Mouse (Mus musculus): ENCODE measurements at regions not wholly inside any gene's neighbourhood (a gene's known extent, or its start where the extent isn't known, plus 50 kb on each side); places are given as distances from the start of the nearest gene placed in this dataset.

DNA sequence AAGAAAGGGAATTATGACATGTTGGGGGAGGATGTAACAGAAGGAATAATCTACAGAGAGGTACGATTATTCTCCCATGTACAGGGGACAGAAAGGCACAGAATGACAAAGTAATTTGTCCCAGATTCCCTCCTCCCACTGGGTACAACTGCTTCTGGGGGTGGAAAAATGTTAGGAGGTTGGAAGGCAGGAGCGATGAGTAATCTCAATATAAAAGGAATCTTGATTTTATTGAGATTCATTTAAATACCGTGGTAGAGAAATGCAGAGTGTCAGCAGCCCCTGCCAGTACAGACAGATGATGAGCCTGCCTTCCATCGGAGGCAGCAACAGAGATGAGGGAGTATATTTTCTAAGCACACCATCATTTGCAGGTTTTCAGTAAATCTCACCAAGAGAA lies 107.1 kb upstream of the Dpt start:
- Histone ChIP-seq H3K9me3 (no peaks in the 10 kb centered on the region), H3K27ac (replicated peaks) (no peak overlapping the region), H3K9ac (no peak overlapping the region), H3K27me3 (no peaks in the 10 kb centered on the region), H3K4me2 (no peak overlapping the region), H3K4me1 (replicated peaks) (no peaks in the 10 kb centered on the region), H3K36me3 (no peaks in the 10 kb centered on the region), H3K4me3 (no peak overlapping the region)
- WGBS, result 89% methylated on average over 4 of the region's 4 CpGs
- ATAC-seq (ENCODE audit: low read depth), result no peak

DNA sequence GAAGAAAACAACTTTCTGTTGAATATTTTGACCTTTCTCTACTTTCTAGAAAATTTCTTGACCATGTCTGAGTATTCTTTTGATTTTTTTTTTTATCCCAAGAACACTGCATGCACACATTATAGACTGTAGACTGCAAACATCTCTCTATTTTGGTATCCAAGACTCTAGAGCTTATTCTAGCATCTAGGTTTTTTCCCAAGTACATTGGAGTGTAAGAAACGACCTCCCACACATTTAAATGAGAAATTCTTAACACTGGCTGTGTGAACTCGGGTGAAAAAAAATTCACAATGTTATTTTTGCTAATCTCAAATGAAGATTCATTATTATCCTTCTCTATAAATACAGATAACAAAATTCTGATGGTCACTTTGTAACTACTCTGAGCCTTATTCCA lies 112.0 kb upstream of the Dpt start:
- no peaks in the 10 kb centered on the region for H3K4me1 ChIP-seq (replicated peaks)
- no peak overlapping the region for H3K9ac ChIP-seq
- H3K27ac ChIP-seq (replicated peaks), result no peak overlapping the region
- no peak overlapping the region for H3K4me2 ChIP-seq
- WGBS, result 64% methylated on average over 2 of the region's 2 CpGs
- no peak overlapping the region for H3K4me3 ChIP-seq
- ATAC-seq (ENCODE audit: low read depth), result no peak
- no peaks in the 10 kb centered on the region for H3K36me3 ChIP-seq
- H3K9me3 ChIP-seq, result no peaks in the 10 kb centered on the region
- H3K27me3 ChIP-seq, result no peaks in the 10 kb centered on the region

DNA sequence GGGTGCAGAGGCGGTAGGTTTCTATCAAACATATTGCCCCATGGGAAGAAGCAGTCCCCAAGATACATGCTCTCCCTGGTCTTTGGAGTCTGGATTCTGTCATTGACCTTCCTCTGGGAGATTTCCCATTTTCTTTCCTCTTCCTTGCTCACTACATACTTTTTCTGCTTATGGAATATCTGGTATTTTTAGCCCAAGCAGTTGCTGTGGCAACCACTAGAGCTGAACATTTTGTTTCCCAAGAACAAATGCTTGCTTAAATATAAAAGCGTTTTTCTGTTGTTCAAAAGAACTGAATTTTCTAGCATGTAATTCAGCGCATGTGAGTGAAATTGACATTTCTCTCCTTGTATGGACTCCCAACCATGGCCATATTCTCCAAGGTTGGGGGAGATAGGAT lies 112.7 kb upstream of the Dpt start:
- no peak for ATAC-seq (ENCODE audit: low read depth)
- WGBS, result 93% methylated on average over 3 of the region's 3 CpGs

GRCm38 (mm10) chr1:164682867-164683599 lies 113.4 kb upstream of the Dpt start:
- Histone ChIP-seq H3K27ac (replicated peaks) (no peak overlapping the region), H3K9ac (no peak overlapping the region), H3K36me3 (no peaks in the 10 kb centered on the region), H3K4me2 (no peak overlapping the region), H3K4me1 (replicated peaks) (no peaks in the 10 kb centered on the region), H3K9me3 (no peaks in the 10 kb centered on the region), H3K4me3 (no peak overlapping the region), H3K27me3 (no peaks in the 10 kb centered on the region)
- 86% methylated on average over 5 of the region's 5 CpGs for WGBS
- ATAC-seq (ENCODE audit: low read depth), result no peak

More for the DNA sequence above, 112.7 kb upstream of the Dpt start:
- Histone ChIP-seq H3K4me2 (no peak overlapping the region), H3K4me3 (no peak overlapping the region), H3K9ac (no peak overlapping the region), H3K4me1 (replicated peaks) (no peaks in the 10 kb centered on the region), H3K9me3 (no peaks in the 10 kb centered on the region), H3K36me3 (no peaks in the 10 kb centered on the region), H3K27me3 (no peaks in the 10 kb centered on the region), H3K27ac (replicated peaks) (no peak overlapping the region)

DNA sequence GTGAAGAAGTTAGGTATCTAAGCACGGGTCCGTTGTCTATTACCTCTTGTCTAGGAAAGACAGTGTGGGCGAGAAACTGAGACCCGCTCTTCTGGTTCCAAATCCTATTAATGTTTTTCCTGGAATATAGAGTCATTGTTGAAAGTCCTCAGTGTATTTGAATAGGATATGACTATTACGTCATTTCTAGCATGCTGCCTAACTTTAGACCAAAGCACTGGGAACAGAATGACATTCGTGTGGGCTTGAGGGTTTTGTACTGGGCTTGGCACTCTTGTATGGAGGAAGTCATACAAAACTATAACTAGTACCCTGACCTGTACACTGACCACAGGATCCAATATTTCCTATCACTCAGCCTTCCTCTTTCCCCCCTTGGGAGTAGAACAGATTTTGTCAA lies 114.0 kb upstream of the Dpt start:
- Histone ChIP-seq H3K4me3 (no peak overlapping the region), H3K27ac (replicated peaks) (no peak overlapping the region), H3K9me3 (no peaks in the 10 kb centered on the region), H3K4me2 (no peak overlapping the region), H3K9ac (no peak overlapping the region), H3K4me1 (replicated peaks) (no peaks in the 10 kb centered on the region), H3K27me3 (no peaks in the 10 kb centered on the region), H3K36me3 (no peaks in the 10 kb centered on the region)
- no peak for ATAC-seq (ENCODE audit: low read depth)
- 93% methylated on average over 6 of the region's 6 CpGs for WGBS

- H3K36me3 ChIP-seq, result no peaks in the 10 kb centered on the region
- no peaks in the 10 kb centered on the region for H3K27me3 ChIP-seq
- H3K4me1 ChIP-seq (replicated peaks), result no peaks in the 10 kb centered on the region
- H3K4me3 ChIP-seq, result no peak overlapping the region
- no peak overlapping the region for H3K9ac ChIP-seq
- no peaks in the 10 kb centered on the region for H3K9me3 ChIP-seq
- no peak overlapping the region for H3K27ac ChIP-seq (replicated peaks)
- no peak overlapping the region for H3K4me2 ChIP-seq
- no peak for ATAC-seq (ENCODE audit: low read depth)
- WGBS, result 78% methylated on average over 5 of the region's 5 CpGs
These were observed 114.9 kb upstream of the Dpt start for GRCm38 (mm10) chr1:164681582-164681981.

- Histone ChIP-seq H3K4me2 (no peak overlapping the region), H3K4me3 (no peak overlapping the region), H3K27ac (replicated peaks) (no peak overlapping the region), H3K4me1 (replicated peaks) (no peaks in the 10 kb centered on the region), H3K27me3 (no peaks in the 10 kb centered on the region), H3K9ac (no peak overlapping the region), H3K36me3 (no peaks in the 10 kb centered on the region), H3K9me3 (no peaks in the 10 kb centered on the region)
- WGBS, result 77% methylated on average over 3 of the region's 3 CpGs
- no peak for ATAC-seq (ENCODE audit: low read depth)
These were observed 118.1 kb upstream of the Dpt start for GRCm38 (mm10) chr1:164678303-164678702.

DNA sequence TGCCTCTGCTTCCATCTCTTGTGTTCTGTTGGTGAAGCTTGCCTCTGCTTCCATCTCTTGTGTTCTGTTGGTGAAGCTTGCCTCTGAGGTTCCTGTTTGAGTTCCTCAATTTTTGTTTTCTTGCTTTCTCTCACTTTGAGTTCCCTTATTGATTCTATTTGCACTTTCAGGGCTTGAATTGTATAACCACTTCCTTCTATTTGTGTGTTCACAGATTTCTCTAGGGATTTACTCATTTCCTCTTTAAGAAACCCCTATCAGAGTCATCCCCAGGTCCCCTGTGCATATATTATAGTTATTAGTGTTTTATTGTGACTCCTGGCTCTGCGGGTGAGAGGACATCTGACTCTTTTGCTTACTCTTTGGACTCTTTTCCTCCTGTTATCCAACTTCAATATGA lies 144.2 kb upstream of the Dpt start:
- 97% methylated on average over 1 of the region's 1 CpGs for WGBS
- Histone ChIP-seq H3K4me1 (replicated peaks) (no peaks in the 10 kb centered on the region), H3K4me3 (no peak overlapping the region)

GRCm38 (mm10) chr1:164637901-164638462 lies 158.5 kb upstream of the Dpt start:
- 88% methylated on average over 7 of the region's 7 CpGs for WGBS
- ATAC-seq (ENCODE audit: low read depth), result no peak
- H3K36me3 ChIP-seq, result no peaks in the 10 kb centered on the region
- no peaks in the 10 kb centered on the region for H3K4me1 ChIP-seq (replicated peaks)
- H3K27ac ChIP-seq (replicated peaks), result no peak overlapping the region
- no peak overlapping the region for H3K9ac ChIP-seq
- no peaks in the 10 kb centered on the region for H3K9me3 ChIP-seq
- H3K4me3 ChIP-seq, result no peak overlapping the region
- H3K27me3 ChIP-seq, result no peaks in the 10 kb centered on the region
- no peak overlapping the region for H3K4me2 ChIP-seq

More for the DNA sequence above, 144.2 kb upstream of the Dpt start:
- Histone ChIP-seq H3K27me3 (no peaks in the 10 kb centered on the region), H3K36me3 (no peaks in the 10 kb centered on the region), H3K9ac (no peak overlapping the region), H3K27ac (replicated peaks) (no peak overlapping the region), H3K9me3 (no peaks in the 10 kb centered on the region), H3K4me2 (no peak overlapping the region)
- no peak for ATAC-seq (ENCODE audit: low read depth)

GRCm38 (mm10) chr1:164631679-164632078 lies 164.8 kb upstream of the Dpt start:
- WGBS, result 88% methylated on average over 6 of the region's 6 CpGs
- no peaks in the 10 kb centered on the region for H3K36me3 ChIP-seq
- H3K27me3 ChIP-seq, result no peaks in the 10 kb centered on the region
- no peak for ATAC-seq (ENCODE audit: low read depth)
- H3K27ac ChIP-seq (replicated peaks), result no peak overlapping the region
- H3K4me3 ChIP-seq, result no peak overlapping the region
- H3K4me1 ChIP-seq (replicated peaks), result no peaks in the 10 kb centered on the region
- H3K4me2 ChIP-seq, result no peak overlapping the region
- no peak overlapping the region for H3K9ac ChIP-seq
- no peaks in the 10 kb centered on the region for H3K9me3 ChIP-seq

DNA sequence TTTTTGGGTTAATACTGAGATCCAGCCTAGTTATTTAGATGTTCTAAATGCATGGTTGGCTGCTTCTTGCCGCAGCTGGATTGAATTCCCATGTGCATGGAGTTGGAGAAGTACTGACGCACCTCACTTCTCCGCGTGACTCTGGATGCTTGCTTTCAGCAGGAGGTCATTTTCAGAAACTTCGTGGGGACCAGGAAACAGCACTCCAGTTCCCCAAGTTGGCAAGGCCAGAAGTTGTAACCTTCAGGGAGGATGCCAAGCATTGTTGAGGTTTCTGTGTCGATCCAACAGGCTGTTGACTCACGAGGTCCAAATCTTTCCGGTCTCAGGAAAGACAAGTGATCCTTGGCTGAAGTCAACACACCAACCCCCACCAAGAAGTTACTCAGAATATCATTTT lies 167.6 kb upstream of the Dpt start:
- no peak for ATAC-seq (ENCODE audit: low read depth)

DNA sequence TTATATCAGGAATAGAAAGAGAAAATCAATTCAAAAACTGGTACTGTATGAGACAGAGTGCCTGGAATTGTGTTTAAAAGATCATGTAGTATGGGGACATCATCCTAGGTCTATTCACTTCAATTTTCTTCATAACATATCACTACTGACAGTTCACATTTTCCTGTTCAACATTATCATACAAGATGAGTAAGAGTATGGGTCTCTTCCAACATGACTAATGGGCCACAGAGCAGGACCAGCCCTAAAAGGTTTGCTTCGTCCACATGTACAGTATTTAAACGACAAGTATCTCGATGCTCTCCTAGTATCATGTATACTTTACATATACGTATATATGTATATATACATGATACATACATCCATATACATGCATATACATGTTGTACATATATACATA lies 164.8 kb upstream of the Atp1b1 start:
- WGBS, result 90% methylated on average over 4 of the region's 4 CpGs
- Histone ChIP-seq H3K4me3 (no peak overlapping the region), H3K4me2 (no peak overlapping the region), H3K9me3 (no peaks in the 10 kb centered on the region), H3K27ac (replicated peaks) (no peak overlapping the region), H3K9ac (no peak overlapping the region), H3K27me3 (no peaks in the 10 kb centered on the region), H3K4me1 (replicated peaks) (no peaks in the 10 kb centered on the region), H3K36me3 (no peaks in the 10 kb centered on the region)
- ATAC-seq (ENCODE audit: low read depth), result no peak

More for the DNA sequence above, 167.6 kb upstream of the Dpt start:
- WGBS, result 89% methylated on average over 8 of the region's 8 CpGs
- Histone ChIP-seq H3K4me3 (no peak overlapping the region), H3K27ac (replicated peaks) (no peak overlapping the region), H3K27me3 (no peaks in the 10 kb centered on the region), H3K9me3 (no peaks in the 10 kb centered on the region), H3K36me3 (no peaks in the 10 kb centered on the region), H3K4me1 (replicated peaks) (no peaks in the 10 kb centered on the region), H3K4me2 (no peak overlapping the region), H3K9ac (no peak overlapping the region)

GRCm38 (mm10) chr1:164622417-164622816 lies 164.3 kb upstream of the Atp1b1 start:
- 92% methylated on average over 3 of the region's 3 CpGs for WGBS
- H3K9me3 ChIP-seq, result no peaks in the 10 kb centered on the region
- H3K4me3 ChIP-seq, result no peak overlapping the region
- H3K36me3 ChIP-seq, result no peaks in the 10 kb centered on the region
- no peak overlapping the region for H3K9ac ChIP-seq
- no peak overlapping the region for H3K27ac ChIP-seq (replicated peaks)
- no peaks in the 10 kb centered on the region for H3K4me1 ChIP-seq (replicated peaks)
- no peaks in the 10 kb centered on the region for H3K27me3 ChIP-seq
- no peak overlapping the region for H3K4me2 ChIP-seq
- no peak for ATAC-seq (ENCODE audit: low read depth)

Measured in neural tube, embryonic 13.5 days (tissue).